Mouse (Mus musculus): ENCODE results near the gene Pdxdc1. TPM values are rescaled to one million over a fixed set of nuclear protein-coding genes. Genes with fewer than 3 reads are reported as not detected.

The Pdxdc1 gene
- total and polyA plus RNA-seq, 3 experiments: 36.0 to 64.2 TPM; not detected in 1

DNA sequence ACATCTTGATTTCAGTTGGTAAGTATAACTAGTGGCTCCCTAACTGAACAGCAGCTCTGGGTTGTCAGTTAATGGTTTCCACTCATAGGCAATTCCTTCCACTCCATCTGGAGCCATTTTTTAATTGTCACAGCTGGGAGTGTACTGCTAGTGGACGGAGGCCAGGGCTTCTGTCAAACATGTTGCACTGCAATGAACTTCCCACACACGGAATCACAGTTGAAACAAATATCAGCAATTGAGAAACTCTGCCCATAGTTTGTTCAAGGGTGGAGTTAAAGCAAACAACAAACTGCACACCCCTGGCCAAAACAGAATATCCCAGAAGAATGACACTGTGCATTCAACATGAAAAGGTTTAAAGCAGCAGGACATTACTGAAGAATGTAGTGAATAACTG, 4.0 kb downstream of the Pdxdc1 start:
- Histone ChIP-seq H3K9me3 (replicated peaks; ENCODE audit: insufficient read depth, low read length) (no peaks in the 10 kb centered on the region), H3K9ac (ENCODE audit: control insufficient read depth, low read depth, low read length, poor library complexity, severe bottlenecking) (no peak overlapping the region), H3K36me3 (ENCODE audit: control insufficient read depth in 1 of 2, insufficient read depth in 2 of 2, low read length in 2 of 2) (peaks cover 0 to 40% of the 10 kb centered on the region in 2 experiments; a peak in 2 of 4 replicates), H3K4me1 (ENCODE audit: control insufficient read depth in 1 of 2, insufficient read depth in 2 of 2, low read length in 2 of 2) (peaks cover 14 to 19% of the 10 kb centered on the region in 2 experiments), H3K27ac (ENCODE audit: control insufficient read depth, low read depth, low read length) (no peak overlapping the region), H3K4me3 (ENCODE audit: control insufficient read depth in 1 of 2, insufficient read depth in 1 of 2, low read depth in 2 of 2, low read length in 2 of 2) (no peak overlapping the region), H3K27me3 (ENCODE audit: control insufficient read depth in 1 of 2, insufficient read depth in 2 of 2, low read length in 2 of 2) (no peaks in the 10 kb centered on the region), H3K79me2 (ENCODE audit: control insufficient read depth, insufficient read depth, low read length, poor library complexity) (peaks cover 35% of the 10 kb centered on the region)
- no peak for DNase-seq (ENCODE audit: low read depth, low spot score)
- no peak for TF ChIP-seq POLR2A (IDR thresholded peaks at IDR 0.05; ENCODE audit: control insufficient read depth in 1 of 2, insufficient read depth in 1 of 2, low read depth in 1 of 2, low read length in 2 of 2, poor library complexity in 1 of 2)
- TF ChIP-seq TAL1 (IDR thresholded peaks at IDR 0.05; ENCODE audit: low read length): no peak
- TF ChIP-seq EP300 (IDR thresholded peaks at IDR 0.05; ENCODE audit: low read depth in 1 of 2, low read length in 2 of 2): no peak
- no peak for TF ChIP-seq POLR2AphosphoS2 (IDR thresholded peaks at IDR 0.05; ENCODE audit: low read length)
- TF ChIP-seq KAT2A (conservative IDR thresholded peaks at IDR 0.05; ENCODE audit: low read depth, low read length): no peak
- no peak for TF ChIP-seq UBTF (IDR thresholded peaks at IDR 0.05; ENCODE audit: borderline replicate concordance, insufficient read depth, low read depth, low read length)
- TF ChIP-seq MXI1 (IDR thresholded peaks at IDR 0.05; ENCODE audit: low read depth, low read length): no peak
- TF ChIP-seq TCF12 (IDR thresholded peaks at IDR 0.05; ENCODE audit: low read depth, low read length): no peak
- TF ChIP-seq ZMIZ1 (IDR thresholded peaks at IDR 0.05; ENCODE audit: low read depth, low read length): no peak
- TF ChIP-seq RAD21 (IDR thresholded peaks at IDR 0.05; ENCODE audit: low read depth, low read length): no peak
- no peak for TF ChIP-seq USF2 (IDR thresholded peaks at IDR 0.05; ENCODE audit: borderline replicate concordance in 1 of 2, insufficient read depth in 1 of 2, low read depth in 1 of 2, low read length in 2 of 2)
- no peak for TF ChIP-seq CHD2 (IDR thresholded peaks at IDR 0.05; ENCODE audit: low read length)
- no peak for TF ChIP-seq MAZ (IDR thresholded peaks at IDR 0.05; ENCODE audit: low read depth, low read length)
- no peak for TF ChIP-seq SMC3 (IDR thresholded peaks at IDR 0.05; ENCODE audit: low read depth, low read length)
- no peak for TF ChIP-seq ZKSCAN1 (IDR thresholded peaks at IDR 0.05; ENCODE audit: low read depth, low read length)

DNA sequence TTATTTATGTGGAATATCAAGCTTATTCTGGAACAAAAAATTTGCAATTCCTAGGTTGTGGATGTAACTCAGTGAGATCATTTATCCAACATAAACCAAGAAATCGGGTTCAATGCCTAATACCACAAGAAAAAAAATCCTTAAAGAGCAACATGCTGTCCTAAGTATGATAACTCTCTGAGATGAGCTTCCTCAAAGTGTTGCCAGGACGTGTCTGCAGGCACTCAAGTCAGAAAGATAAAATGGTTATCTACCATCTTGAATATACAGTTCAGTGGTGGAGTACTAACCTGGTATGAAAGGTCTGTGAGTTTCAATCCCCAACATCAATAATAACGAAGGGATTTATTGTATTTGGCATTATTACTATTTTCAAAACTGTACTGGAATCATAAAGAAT, 6.6 kb downstream of the Pdxdc1 start:
- Histone ChIP-seq H3K79me2 (ENCODE audit: control insufficient read depth, insufficient read depth, low read length, poor library complexity) (peaks cover 24% of the 10 kb centered on the region), H3K9ac (ENCODE audit: control insufficient read depth, low read depth, low read length, poor library complexity, severe bottlenecking) (no peak overlapping the region), H3K4me3 (ENCODE audit: control insufficient read depth in 1 of 2, insufficient read depth in 1 of 2, low read depth in 2 of 2, low read length in 2 of 2) (no peak overlapping the region), H3K4me1 (ENCODE audit: control insufficient read depth in 1 of 2, insufficient read depth in 2 of 2, low read length in 2 of 2) (peaks cover 12 to 13% of the 10 kb centered on the region in 2 experiments; a peak in 2 of 4 replicates), H3K36me3 (ENCODE audit: control insufficient read depth in 1 of 2, insufficient read depth in 2 of 2, low read length in 2 of 2) (peaks cover 0 to 34% of the 10 kb centered on the region in 2 experiments; a peak in 2 of 4 replicates), H3K27me3 (ENCODE audit: control insufficient read depth in 1 of 2, insufficient read depth in 2 of 2, low read length in 2 of 2) (no peaks in the 10 kb centered on the region), H3K9me3 (replicated peaks; ENCODE audit: insufficient read depth, low read length) (no peaks in the 10 kb centered on the region), H3K27ac (ENCODE audit: control insufficient read depth, low read depth, low read length) (no peak overlapping the region; the same call in 1 of the 2 replicates)
- TF ChIP-seq ETS1 (IDR thresholded peaks at IDR 0.05; ENCODE audit: low read depth, low read length) (peak; percentile 69), EP300 (IDR thresholded peaks at IDR 0.05; ENCODE audit: low read depth in 1 of 2, low read length in 2 of 2) (peak; percentile 84 to 92), ELF1 (IDR thresholded peaks at IDR 0.05; ENCODE audit: low read depth, low read length) (0 out of 2 replicates have a peak, but pooled peaks have one; percentile 38), UBTF (IDR thresholded peaks at IDR 0.05; ENCODE audit: borderline replicate concordance, insufficient read depth, low read depth, low read length) (no peak), RCOR1 (IDR thresholded peaks at IDR 0.05; ENCODE audit: low read depth, low read length) (peak; percentile 94), ZNF384 (IDR thresholded peaks at IDR 0.05; ENCODE audit: low read depth, low read length) (peak; percentile 93), POLR2A (IDR thresholded peaks at IDR 0.05; ENCODE audit: control insufficient read depth in 1 of 2, insufficient read depth in 1 of 2, low read depth in 1 of 2, low read length in 2 of 2, poor library complexity in 1 of 2) (no peak), BHLHE40 (IDR thresholded peaks at IDR 0.05; ENCODE audit: borderline replicate concordance, low read depth, low read length) (peak; percentile 56; the same call in 1 of the 2 replicates), HCFC1 (IDR thresholded peaks at IDR 0.05; ENCODE audit: low read depth, low read length) (0 out of 2 replicates have a peak, but pooled peaks have one; percentile 22), SMC3 (IDR thresholded peaks at IDR 0.05; ENCODE audit: low read depth, low read length) (no peak), TCF12 (IDR thresholded peaks at IDR 0.05; ENCODE audit: low read depth, low read length) (peak; percentile 89), TAL1 (IDR thresholded peaks at IDR 0.05; ENCODE audit: low read length) (peak; percentile 73), GATA1 (IDR thresholded peaks at IDR 0.05; ENCODE audit: low read depth, low read length) (peak; percentile 91)
- DNase-seq (ENCODE audit: low read depth, low spot score): peak; percentile 73

All from MEL (cell line).